Mouse (Mus musculus): ENCODE measurements at regions not wholly inside any gene's neighbourhood (a gene's known extent, or its start where the extent isn't known, plus 50 kb on each side); places are given as distances from the start of the nearest gene placed in this dataset.

- DNase-seq (ENCODE audit: low read depth, low spot score): peak; percentile 34
Measured at GRCm38 (mm10) chr11:38938124-38938883, 1702.5 kb upstream of the Tenm2 start.

Data from 3T3-L1 (cell line).